Mouse (Mus musculus): ENCODE measurements around the gene Ostf1. TPM values are rescaled to one million over a fixed set of nuclear protein-coding genes. Genes with fewer than 3 reads are reported as not detected.

Ostf1 gene
- polyA plus RNA-seq, 1 experiment from 2014 or later, result 32.1 TPM

GRCm38 (mm10) chr19:18660466-18660865, 28.8 kb upstream of the Ostf1 start:
- H3K4me1 ChIP-seq (ENCODE audit: control insufficient read depth, insufficient read depth, low read length), result no peaks in the 10 kb centered on the region
- H3K4me3 ChIP-seq (ENCODE audit: low read depth, low read length), result no peak overlapping the region
- WGBS, result 91% methylated on average over 3 of the region's 3 CpGs
- no peaks in the 10 kb centered on the region for H3K27me3 ChIP-seq (ENCODE audit: control insufficient read depth, insufficient read depth, low read depth, low read length)
- ATAC-seq, result no peak
- H3K9me3 ChIP-seq (replicated peaks; ENCODE audit: control insufficient read depth, low read length, poor library complexity, severe bottlenecking), result no peaks in the 10 kb centered on the region
- no peak overlapping the region for H3K4me2 ChIP-seq (ENCODE audit: low read length)
- no peak overlapping the region for H3K27ac ChIP-seq (ENCODE audit: low read length)
- H3K9ac ChIP-seq (ENCODE audit: low read depth, low read length), result no peak overlapping the region
- H3K36me3 ChIP-seq (ENCODE audit: control insufficient read depth, insufficient read depth, low read length), result no peaks in the 10 kb centered on the region

GRCm38 (mm10) chr19:18659349-18659748, 27.7 kb upstream of the Ostf1 start:
- Histone ChIP-seq H3K4me2 (ENCODE audit: low read length) (no peak overlapping the region), H3K9ac (ENCODE audit: low read depth, low read length) (no peak overlapping the region), H3K27me3 (ENCODE audit: control insufficient read depth, insufficient read depth, low read depth, low read length) (no peaks in the 10 kb centered on the region), H3K4me3 (ENCODE audit: low read depth, low read length) (no peak overlapping the region), H3K27ac (ENCODE audit: low read length) (no peak overlapping the region), H3K9me3 (replicated peaks; ENCODE audit: control insufficient read depth, low read length, poor library complexity, severe bottlenecking) (no peaks in the 10 kb centered on the region), H3K4me1 (ENCODE audit: control insufficient read depth, insufficient read depth, low read length) (no peaks in the 10 kb centered on the region), H3K36me3 (ENCODE audit: control insufficient read depth, insufficient read depth, low read length) (no peaks in the 10 kb centered on the region)
- no CpG with 5 or more reads among the region's 1 CpGs for WGBS
- ATAC-seq, result no peak

GRCm38 (mm10) chr19:18658473-18658872, 26.9 kb upstream of the Ostf1 start:
- ATAC-seq, result no peak
- WGBS, result 71% methylated on average over 4 of the region's 4 CpGs
- no peak overlapping the region for H3K4me2 ChIP-seq (ENCODE audit: low read length)

GRCm38 (mm10) chr19:18655999-18656398, 24.4 kb upstream of the Ostf1 start:
- no peak for ATAC-seq
- no peaks in the 10 kb centered on the region for H3K4me1 ChIP-seq (ENCODE audit: control insufficient read depth, insufficient read depth, low read length)
- no peak overlapping the region for H3K4me3 ChIP-seq (ENCODE audit: low read depth, low read length)
- H3K9ac ChIP-seq (ENCODE audit: low read depth, low read length), result no peak overlapping the region
- WGBS, result 86% methylated on average over 7 of the region's 7 CpGs
- H3K4me2 ChIP-seq (ENCODE audit: low read length), result no peak overlapping the region
- no peaks in the 10 kb centered on the region for H3K9me3 ChIP-seq (replicated peaks; ENCODE audit: control insufficient read depth, low read length, poor library complexity, severe bottlenecking)
- no peak overlapping the region for H3K27ac ChIP-seq (ENCODE audit: low read length)
- no peaks in the 10 kb centered on the region for H3K36me3 ChIP-seq (ENCODE audit: control insufficient read depth, insufficient read depth, low read length)
- H3K27me3 ChIP-seq (ENCODE audit: control insufficient read depth, insufficient read depth, low read depth, low read length), result no peaks in the 10 kb centered on the region

More at GRCm38 (mm10) chr19:18658473-18658872, 26.9 kb upstream of the Ostf1 start:
- H3K36me3 ChIP-seq (ENCODE audit: control insufficient read depth, insufficient read depth, low read length), result no peaks in the 10 kb centered on the region
- no peaks in the 10 kb centered on the region for H3K4me1 ChIP-seq (ENCODE audit: control insufficient read depth, insufficient read depth, low read length)
- no peaks in the 10 kb centered on the region for H3K27me3 ChIP-seq (ENCODE audit: control insufficient read depth, insufficient read depth, low read depth, low read length)
- H3K9me3 ChIP-seq (replicated peaks; ENCODE audit: control insufficient read depth, low read length, poor library complexity, severe bottlenecking), result no peaks in the 10 kb centered on the region
- H3K9ac ChIP-seq (ENCODE audit: low read depth, low read length), result no peak overlapping the region
- H3K4me3 ChIP-seq (ENCODE audit: low read depth, low read length), result no peak overlapping the region
- no peak overlapping the region for H3K27ac ChIP-seq (ENCODE audit: low read length)

GRCm38 (mm10) chr19:18654984-18655383, 23.4 kb upstream of the Ostf1 start:
- Histone ChIP-seq H3K4me1 (ENCODE audit: control insufficient read depth, insufficient read depth, low read length) (no peaks in the 10 kb centered on the region), H3K4me3 (ENCODE audit: low read depth, low read length) (no peak overlapping the region), H3K4me2 (ENCODE audit: low read length) (no peak overlapping the region), H3K9ac (ENCODE audit: low read depth, low read length) (no peak overlapping the region), H3K9me3 (replicated peaks; ENCODE audit: control insufficient read depth, low read length, poor library complexity, severe bottlenecking) (no peaks in the 10 kb centered on the region), H3K36me3 (ENCODE audit: control insufficient read depth, insufficient read depth, low read length) (no peaks in the 10 kb centered on the region), H3K27me3 (ENCODE audit: control insufficient read depth, insufficient read depth, low read depth, low read length) (no peaks in the 10 kb centered on the region), H3K27ac (ENCODE audit: low read length) (no peak overlapping the region)
- WGBS, result 84% methylated on average over 5 of the region's 5 CpGs
- ATAC-seq, result no peak

GRCm38 (mm10) chr19:18654330-18654729, 22.7 kb upstream of the Ostf1 start:
- 92% methylated on average over 8 of the region's 8 CpGs for WGBS
- no peak overlapping the region for H3K27ac ChIP-seq (ENCODE audit: low read length)
- no peak for ATAC-seq
- no peaks in the 10 kb centered on the region for H3K27me3 ChIP-seq (ENCODE audit: control insufficient read depth, insufficient read depth, low read depth, low read length)
- no peaks in the 10 kb centered on the region for H3K36me3 ChIP-seq (ENCODE audit: control insufficient read depth, insufficient read depth, low read length)
- H3K9ac ChIP-seq (ENCODE audit: low read depth, low read length), result no peak overlapping the region
- H3K4me3 ChIP-seq (ENCODE audit: low read depth, low read length), result no peak overlapping the region
- no peaks in the 10 kb centered on the region for H3K4me1 ChIP-seq (ENCODE audit: control insufficient read depth, insufficient read depth, low read length)
- H3K9me3 ChIP-seq (replicated peaks; ENCODE audit: control insufficient read depth, low read length, poor library complexity, severe bottlenecking), result no peaks in the 10 kb centered on the region
- no peak overlapping the region for H3K4me2 ChIP-seq (ENCODE audit: low read length)

GRCm38 (mm10) chr19:18653058-18653457, 21.4 kb upstream of the Ostf1 start:
- no peak overlapping the region for H3K4me3 ChIP-seq (ENCODE audit: low read depth, low read length)
- WGBS, result 88% methylated on average over 6 of the region's 6 CpGs

GRCm38 (mm10) chr19:18652592-18652991, 21.0 kb upstream of the Ostf1 start:
- ATAC-seq, result no peak
- H3K9me3 ChIP-seq (replicated peaks; ENCODE audit: control insufficient read depth, low read length, poor library complexity, severe bottlenecking), result no peaks in the 10 kb centered on the region
- H3K4me3 ChIP-seq (ENCODE audit: low read depth, low read length), result no peak overlapping the region
- H3K4me2 ChIP-seq (ENCODE audit: low read length), result no peak overlapping the region
- H3K27me3 ChIP-seq (ENCODE audit: control insufficient read depth, insufficient read depth, low read depth, low read length), result no peaks in the 10 kb centered on the region
- 80% methylated on average over 4 of the region's 4 CpGs for WGBS
- H3K27ac ChIP-seq (ENCODE audit: low read length), result no peak overlapping the region
- no peaks in the 10 kb centered on the region for H3K4me1 ChIP-seq (ENCODE audit: control insufficient read depth, insufficient read depth, low read length)
- H3K9ac ChIP-seq (ENCODE audit: low read depth, low read length), result no peak overlapping the region
- H3K36me3 ChIP-seq (ENCODE audit: control insufficient read depth, insufficient read depth, low read length), result no peaks in the 10 kb centered on the region

More at GRCm38 (mm10) chr19:18653058-18653457, 21.4 kb upstream of the Ostf1 start:
- no peaks in the 10 kb centered on the region for H3K9me3 ChIP-seq (replicated peaks; ENCODE audit: control insufficient read depth, low read length, poor library complexity, severe bottlenecking)
- H3K9ac ChIP-seq (ENCODE audit: low read depth, low read length), result no peak overlapping the region
- H3K36me3 ChIP-seq (ENCODE audit: control insufficient read depth, insufficient read depth, low read length), result no peaks in the 10 kb centered on the region
- ATAC-seq, result no peak
- no peak overlapping the region for H3K4me2 ChIP-seq (ENCODE audit: low read length)
- H3K4me1 ChIP-seq (ENCODE audit: control insufficient read depth, insufficient read depth, low read length), result no peaks in the 10 kb centered on the region
- no peak overlapping the region for H3K27ac ChIP-seq (ENCODE audit: low read length)
- no peaks in the 10 kb centered on the region for H3K27me3 ChIP-seq (ENCODE audit: control insufficient read depth, insufficient read depth, low read depth, low read length)

- Histone ChIP-seq H3K4me1 (ENCODE audit: control insufficient read depth, insufficient read depth, low read length) (no peaks in the 10 kb centered on the region), H3K27ac (ENCODE audit: low read length) (no peak overlapping the region), H3K4me2 (ENCODE audit: low read length) (no peak overlapping the region), H3K27me3 (ENCODE audit: control insufficient read depth, insufficient read depth, low read depth, low read length) (no peaks in the 10 kb centered on the region), H3K9me3 (replicated peaks; ENCODE audit: control insufficient read depth, low read length, poor library complexity, severe bottlenecking) (no peaks in the 10 kb centered on the region), H3K9ac (ENCODE audit: low read depth, low read length) (no peak overlapping the region), H3K4me3 (ENCODE audit: low read depth, low read length) (no peak overlapping the region), H3K36me3 (ENCODE audit: control insufficient read depth, insufficient read depth, low read length) (no peaks in the 10 kb centered on the region)
- WGBS, result 82% methylated on average over 6 of the region's 6 CpGs
- no peak for ATAC-seq
Measured at GRCm38 (mm10) chr19:18650473-18650872, 18.9 kb upstream of the Ostf1 start.

GRCm38 (mm10) chr19:18649955-18650354, 18.3 kb upstream of the Ostf1 start:
- ATAC-seq, result no peak
- no peaks in the 10 kb centered on the region for H3K4me1 ChIP-seq (ENCODE audit: control insufficient read depth, insufficient read depth, low read length)
- no peaks in the 10 kb centered on the region for H3K36me3 ChIP-seq (ENCODE audit: control insufficient read depth, insufficient read depth, low read length)
- no peaks in the 10 kb centered on the region for H3K27me3 ChIP-seq (ENCODE audit: control insufficient read depth, insufficient read depth, low read depth, low read length)
- H3K4me3 ChIP-seq (ENCODE audit: low read depth, low read length), result no peak overlapping the region
- no peaks in the 10 kb centered on the region for H3K9me3 ChIP-seq (replicated peaks; ENCODE audit: control insufficient read depth, low read length, poor library complexity, severe bottlenecking)
- no peak overlapping the region for H3K9ac ChIP-seq (ENCODE audit: low read depth, low read length)
- WGBS, result 83% methylated on average over 4 of the region's 4 CpGs
- no peak overlapping the region for H3K27ac ChIP-seq (ENCODE audit: low read length)
- no peak overlapping the region for H3K4me2 ChIP-seq (ENCODE audit: low read length)

All from midbrain, embryonic 16.5 days (tissue).